Mouse (Mus musculus) B cell, adult 67 days (primary cell): Measurements from ENCODE around the gene Sel1l2. TPM values are rescaled to one million over a fixed set of nuclear protein-coding genes. Genes with fewer than 3 reads are reported as not detected.

Source experiments
- total RNA-seq, 2 experiments: library from RNA; stranded (reverse); gene quantifications; 4 replicates each; pipeline ENCODE4 v1.2.4; 2023

Sel1l2 gene
- not detected for total RNA-seq

DNA sequence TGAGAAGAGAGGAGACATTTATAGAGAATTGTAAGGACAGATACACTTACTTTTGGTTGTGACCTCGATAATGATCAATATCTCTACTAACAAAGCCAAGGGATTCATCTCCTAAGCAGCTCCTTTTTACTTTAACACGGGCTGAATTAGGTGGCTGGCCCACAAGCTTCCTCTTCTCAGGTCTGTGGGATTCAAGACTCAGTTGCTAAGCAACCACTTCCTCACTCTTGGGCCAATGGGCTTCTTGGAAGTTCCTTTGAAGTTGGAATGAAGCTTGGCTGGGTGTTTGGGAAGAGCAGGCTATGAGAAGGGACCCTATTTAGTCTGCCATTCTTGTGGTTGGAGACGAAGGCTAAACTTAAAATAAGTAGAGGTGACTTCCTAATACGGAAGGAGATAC lies at the start of gene Sel1l2:
TSS of gene Sel1l2 (minus strand) at position 182 of the 400 bp plus-strand sequence.

DNA sequence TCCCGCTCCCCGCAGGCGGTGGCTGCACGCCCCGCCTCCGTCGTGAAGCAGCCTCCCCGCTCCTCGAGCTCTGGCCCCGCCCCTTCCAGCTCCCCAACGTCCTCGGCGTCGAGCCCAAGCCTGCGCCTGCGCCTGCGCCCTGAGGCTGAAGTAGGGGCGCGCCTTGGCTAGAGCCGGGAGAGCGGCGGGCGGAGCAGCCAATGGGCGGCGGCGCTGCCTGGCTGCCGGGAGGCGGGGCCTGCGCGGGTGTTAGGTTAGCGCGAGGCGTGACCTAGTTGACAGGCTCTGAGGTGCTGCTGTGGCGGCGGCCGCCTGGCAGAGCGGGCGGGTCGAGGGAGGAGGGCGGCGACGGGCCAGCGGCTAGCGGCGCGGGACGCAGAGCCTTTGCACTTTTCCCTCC lies 5.7 kb upstream of the Sel1l2 start, which contains the start of gene Macrod2:
TSS of gene Macrod2 (plus strand) at position 131 of the 400 bp plus-strand sequence.

Other genes with a start within 250 kb of the Sel1l2 start
- not detected for gene Gm17374, start 237.7 kb downstream of the Sel1l2 start, total RNA-seq
- 10 to 100 TPM; 28.9 to 39.4 TPM for gene Esf1, start 219.1 kb downstream of the Sel1l2 start, total RNA-seq
- 10 to 100 TPM; 14.8 to 18.3 TPM for gene Ndufaf5, start 219.1 kb downstream of the Sel1l2 start, total RNA-seq
- not detected for gene Macrod2, start 5.6 kb upstream of the Sel1l2 start, total RNA-seq